Mouse (Mus musculus) skeletal muscle tissue, adult 2 months (tissue): ENCODE measurements around the gene Plpp7.
A peak's percentile ranks its signal among the peaks of the same experiment; 100 is the strongest.

ENCODE experiments used
- DNase-seq: peaks from one replicate; pipeline ENCODE4 v3.0.0-alpha.2; 2012; ENCODE audit warnings: low read depth, low spot score

Plpp7 gene

GRCm38 (mm10) chr2:32068811-32069607 is 26.3 kb upstream of the Plpp7 start:
- no peak for DNase-seq

GRCm38 (mm10) chr2:32070747-32071146 is 24.6 kb upstream of the Plpp7 start:
- no peak for DNase-seq

GRCm38 (mm10) chr2:32074404-32074803 is 20.9 kb upstream of the Plpp7 start:
- DNase-seq = peak; percentile 46

- no peak for DNase-seq
Observed at GRCm38 (mm10) chr2:32075368-32075767, 20.0 kb upstream of the Plpp7 start.

- no peak for DNase-seq
Observed at GRCm38 (mm10) chr2:32077744-32078143, 17.6 kb upstream of the Plpp7 start.

DNA sequence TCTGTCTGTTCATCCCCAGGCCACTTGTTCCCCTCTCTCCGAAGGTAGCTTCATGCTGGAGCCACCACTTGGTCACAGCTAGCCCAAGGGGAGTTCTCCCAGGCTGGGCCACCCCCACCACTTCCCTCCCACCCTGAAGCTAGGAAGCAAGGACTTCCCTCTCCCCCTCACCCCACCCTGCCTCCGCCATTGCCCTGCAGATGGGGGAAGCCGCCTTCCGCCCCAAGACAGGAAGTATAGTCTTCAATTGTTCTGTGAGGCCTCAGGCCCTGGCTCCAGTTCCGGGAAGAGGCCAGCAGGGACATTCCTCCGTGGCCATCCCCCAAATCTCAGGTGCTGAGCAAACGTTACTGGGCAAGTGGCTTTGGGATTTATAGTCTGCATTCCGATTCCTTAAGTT is 16.8 kb upstream of the Plpp7 start:
- DNase-seq = no peak

GRCm38 (mm10) chr2:32079191-32079725 is 16.1 kb upstream of the Plpp7 start:
- peak; percentile 38 for DNase-seq

- no peak for DNase-seq
Observed at GRCm38 (mm10) chr2:32080681-32081080, 14.6 kb upstream of the Plpp7 start.

DNA sequence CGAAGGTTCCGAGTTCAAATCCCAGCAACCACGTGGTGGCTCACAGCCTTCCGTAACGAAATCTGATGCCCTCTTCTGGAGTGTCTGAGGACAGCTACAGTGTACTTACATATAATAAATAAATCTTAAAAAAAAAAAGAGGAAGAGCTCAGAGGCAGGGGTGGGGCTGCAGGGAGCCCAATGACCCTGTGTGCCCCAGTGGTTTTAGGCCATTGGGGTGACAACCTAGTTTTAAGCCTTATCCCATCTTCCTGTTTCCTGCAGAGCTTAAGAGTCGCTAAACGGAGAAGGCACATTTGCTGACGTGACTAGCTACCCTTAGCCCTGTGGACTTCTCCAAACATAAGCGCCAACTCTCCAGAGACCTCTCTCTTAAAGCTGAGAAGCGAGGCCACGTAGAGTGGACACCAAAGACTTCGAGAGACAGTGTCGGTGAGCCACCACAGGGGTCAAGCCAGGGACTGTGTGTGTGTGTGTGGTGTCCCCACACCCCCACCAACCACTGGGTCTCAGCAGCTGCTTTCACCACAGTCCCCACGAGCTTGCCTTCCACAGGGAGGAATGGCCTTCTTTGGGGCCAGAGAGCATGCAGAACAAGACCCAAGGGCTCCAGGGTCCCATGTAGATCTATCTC is 13.9 kb upstream of the Plpp7 start:
- DNase-seq = peak; percentile 51

GRCm38 (mm10) chr2:32082229-32082628 is 13.1 kb upstream of the Plpp7 start:
- DNase-seq = no peak

- DNase-seq = no peak
Observed at GRCm38 (mm10) chr2:32083159-32084011, 11.9 kb upstream of the Plpp7 start.

DNA sequence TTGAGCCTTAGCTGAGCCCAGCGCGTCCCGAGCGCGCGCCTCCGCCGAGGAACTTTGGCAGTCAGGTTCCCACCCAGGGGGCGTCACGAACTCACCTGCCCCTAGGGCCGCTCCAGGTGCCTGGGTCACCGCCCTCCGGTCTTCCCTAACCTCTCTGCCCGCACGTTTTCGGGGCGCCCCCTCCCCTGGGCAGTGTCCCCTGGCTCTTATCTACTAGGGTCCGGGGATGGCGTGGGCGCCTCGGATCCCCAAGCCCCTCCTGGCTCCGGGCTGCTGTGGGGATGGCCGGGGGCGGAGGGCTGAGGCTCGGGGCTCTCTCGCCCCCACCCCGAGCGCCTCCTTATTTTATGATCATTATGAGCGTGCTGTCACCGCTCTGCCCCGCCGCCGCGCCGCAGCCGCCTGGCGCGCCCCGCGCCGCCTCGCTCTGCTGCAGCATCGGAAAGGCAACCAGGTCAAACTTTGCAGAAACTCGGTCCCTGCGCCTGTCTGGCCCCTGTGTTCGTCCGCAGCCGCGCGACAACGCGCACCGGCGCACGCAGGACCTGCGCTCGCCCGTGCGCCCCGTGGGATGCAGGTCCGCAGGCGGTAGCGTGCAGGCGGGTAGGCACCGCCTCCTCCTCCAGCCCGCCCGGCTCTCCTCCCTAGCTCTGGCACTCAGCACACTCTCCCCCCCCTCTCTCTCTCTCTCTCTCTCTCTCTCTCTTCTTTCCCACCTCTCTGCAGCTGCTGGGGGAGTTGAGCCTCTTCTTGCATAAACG is 11.0 kb upstream of the Plpp7 start, which contains the start of gene Fam78a:
Fam78a (minus strand) TSS at position 747 of the 761 bp plus-strand sequence.
- DNase-seq = peak; percentile 67

DNA sequence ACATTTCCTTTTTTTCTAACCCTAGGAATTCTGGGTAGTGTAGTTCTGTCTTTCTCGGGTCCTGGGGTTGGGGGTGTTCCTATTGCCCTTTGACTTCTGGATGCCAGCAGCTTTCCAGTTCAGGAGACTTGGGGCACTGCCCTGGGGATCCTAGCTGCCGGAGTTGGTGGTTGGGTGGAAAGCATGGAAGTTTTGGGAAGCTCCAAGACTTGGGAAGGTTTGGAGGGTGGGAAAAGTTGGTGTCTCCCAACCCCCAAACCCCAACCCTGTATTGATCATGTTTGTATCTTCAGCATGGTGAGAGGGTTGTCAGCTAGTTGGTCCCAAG is 10.5 kb upstream of the Plpp7 start:
- no peak for DNase-seq

- DNase-seq = no peak
Observed at GRCm38 (mm10) chr2:32085231-32085630, 10.1 kb upstream of the Plpp7 start.

- peak; percentile 72 for DNase-seq
Observed at GRCm38 (mm10) chr2:32087606-32088005, 7.7 kb upstream of the Plpp7 start.

GRCm38 (mm10) chr2:32088372-32088981 is 6.9 kb upstream of the Plpp7 start:
- peak; percentile 91 for DNase-seq

DNA sequence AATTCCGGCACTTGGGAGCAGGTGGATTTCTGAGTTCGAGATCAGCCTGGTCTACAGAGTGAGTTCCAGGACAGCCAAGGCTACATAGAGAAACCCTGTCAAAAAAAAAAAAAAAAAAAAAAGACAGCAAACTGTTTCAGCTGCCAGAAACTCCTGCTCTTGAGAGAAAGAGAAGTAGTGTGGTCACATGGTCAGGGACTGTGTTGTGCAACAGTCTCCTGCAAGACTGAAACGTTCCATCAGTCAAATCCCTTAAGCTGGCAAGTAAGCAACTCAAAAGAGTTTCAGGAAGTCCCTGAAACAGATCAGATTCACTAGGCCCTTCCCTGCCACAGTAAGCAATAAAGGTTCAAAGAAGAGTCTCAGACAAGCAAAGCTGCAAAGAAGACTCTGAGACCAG is 5.7 kb upstream of the Plpp7 start:
- DNase-seq = peak; percentile 65

GRCm38 (mm10) chr2:32090145-32090544 is 5.2 kb upstream of the Plpp7 start:
- DNase-seq = no peak

DNA sequence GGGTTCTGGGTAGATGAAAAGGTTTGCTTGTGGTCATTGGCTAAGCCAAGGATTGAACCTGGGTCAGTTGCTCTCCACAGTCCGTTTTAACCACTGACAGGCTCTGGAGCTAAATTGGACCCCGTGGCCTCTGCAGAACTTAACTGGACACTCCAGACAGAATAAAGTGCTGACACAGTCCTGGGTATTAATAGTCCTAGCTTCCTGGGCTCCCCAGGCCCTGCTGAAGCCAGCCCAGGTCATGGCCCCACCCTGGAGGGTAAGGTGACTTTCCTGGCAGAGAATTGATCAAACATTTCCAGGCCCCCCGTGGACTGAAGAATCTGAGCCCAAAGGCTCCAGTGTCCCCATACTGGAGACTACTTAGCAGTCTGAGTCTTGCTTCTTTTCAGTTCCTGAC is 3.4 kb upstream of the Plpp7 start:
- peak; percentile 91 for DNase-seq

DNA sequence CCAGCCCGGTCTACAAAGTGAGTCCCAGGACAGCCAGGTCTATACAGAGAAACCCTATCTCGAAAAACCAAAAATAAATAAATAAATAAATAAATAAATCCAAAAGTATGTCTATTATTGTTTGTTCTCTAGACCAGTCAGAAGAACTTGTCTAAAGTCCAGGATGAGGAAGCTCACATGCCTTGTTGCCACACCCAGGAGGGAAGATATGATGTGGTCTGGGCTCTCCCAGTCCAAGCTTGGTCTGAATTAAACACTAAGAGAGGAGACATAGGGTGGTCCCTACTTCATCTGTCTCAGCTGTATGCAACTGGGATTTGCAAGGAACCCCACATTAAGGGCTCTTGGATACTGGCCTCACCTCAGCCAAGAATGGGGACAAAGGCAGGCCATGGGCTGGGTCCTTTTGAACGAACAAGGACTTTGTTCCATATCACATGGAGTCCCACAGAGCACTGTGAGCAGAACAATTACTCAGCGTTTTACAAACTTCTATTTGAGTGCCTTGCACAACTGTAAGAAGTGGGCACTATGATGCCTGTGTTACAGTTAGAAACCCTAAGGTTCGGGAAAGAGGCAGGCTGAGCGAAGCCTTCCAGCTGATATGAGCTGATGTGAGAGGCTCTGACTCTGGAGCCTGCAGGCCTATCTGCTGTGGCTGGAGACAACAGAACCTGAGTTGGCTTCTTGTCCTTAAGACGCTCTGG is 1.2 kb upstream of the Plpp7 start:
- DNase-seq = no peak
